Mouse (Mus musculus) limb, embryonic 13.5 days (tissue): ENCODE measurements around the gene Hmg20a. TPM values are rescaled to one million over a fixed set of nuclear protein-coding genes. Genes with fewer than 3 reads are reported as not detected.

Experiments
- ATAC-seq: fragments of 200-750 bp; cut with Nextera tagmentation; 2 replicates; pipeline ENCODE4 v1.8.0; 2017; ENCODE audit warnings: low read depth, moderate number of reproducible peaks, moderate TSS enrichment; ENCODE audit not compliant: low FRiP score
- H3K27ac ChIP-seq: fragments of 300-500 bp; sonication (generic); 2 replicates; pipeline ENCODE4 v1.5.1; 2015; ENCODE audit warnings: inconsistent platforms, mild to moderate bottlenecking, moderate library complexity
- H3K27me3 ChIP-seq: fragments of 300-500 bp; sonication (generic); 2 replicates; pipeline ENCODE4 v1.6.1; 2015; ENCODE audit warnings: mild to moderate bottlenecking, inconsistent platforms
- H3K36me3 ChIP-seq: fragments of 300-500 bp; sonication (generic); 2 replicates; pipeline ENCODE4 v1.6.1; 2015; ENCODE audit warnings: inconsistent platforms, mild to moderate bottlenecking, moderate library complexity
- H3K4me1 ChIP-seq: fragments of 300-500 bp; sonication (generic); 2 replicates; pipeline ENCODE4 v1.6.1; 2015; ENCODE audit warnings: inconsistent platforms
- H3K4me2 ChIP-seq: fragments of 300-500 bp; sonication (generic); replicated peaks from 2 replicates; pipeline ENCODE4 v1.6.1; 2015; ENCODE audit warnings: inconsistent platforms, mild to moderate bottlenecking, moderate library complexity
- H3K4me3 ChIP-seq: fragments of 300-500 bp; sonication (generic); 2 replicates; pipeline ENCODE4 v1.5.1; 2015; ENCODE audit warnings: moderate library complexity, mild to moderate bottlenecking, inconsistent platforms
- H3K9ac ChIP-seq: fragments of 300-500 bp; sonication (generic); 2 replicates; pipeline ENCODE4 v1.6.1; 2015; ENCODE audit warnings: mild to moderate bottlenecking, inconsistent platforms
- H3K9me3 ChIP-seq: fragments of 300-500 bp; sonication (generic); 2 replicates; pipeline ENCODE4 v1.6.1; 2016; ENCODE audit warnings: inconsistent platforms
- WGBS: fragments of 180-500 bp; shearing (Covaris S2); methylation state at CpG from one replicate; pipeline ENCODE4 v1.1.7; 2015; 5-methylcytosine and 5-hydroxymethylcytosine counted together
- polyA plus RNA-seq: library from polyadenylated mRNA; unstranded; fragments of >200 nt; fragmentation: Nextera tagmentation; extraction: Ambion mirVana; gene quantifications from 2 replicates; pipeline ENCODE4 v1.2.1, GENCODE M21; 2015

Gene Hmg20a
- polyA plus RNA-seq, 1 experiment from 2014 or later = 73.1 TPM

DNA sequence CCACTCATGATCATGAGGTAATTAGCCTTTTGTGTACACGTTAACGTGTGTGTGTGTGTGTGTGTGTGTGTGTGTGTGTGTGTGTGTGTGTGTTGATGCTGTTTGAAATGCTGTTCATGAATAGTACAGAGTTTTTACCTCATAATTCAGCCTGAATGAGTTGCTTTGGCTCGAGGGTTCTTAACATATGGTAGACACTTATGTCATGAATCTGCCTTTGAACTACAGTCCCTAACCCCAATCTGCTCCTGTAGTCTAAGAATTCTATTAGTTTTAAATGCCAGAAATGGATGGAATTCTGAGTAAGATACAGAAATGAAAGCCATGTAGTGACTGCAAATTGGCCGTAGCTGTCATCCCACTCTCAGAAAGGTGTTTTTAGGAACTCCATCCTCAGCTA, 64.2 kb downstream of the Hmg20a start:
- H3K4me2 ChIP-seq = no peak overlapping the region
- no peaks in the 10 kb centered on the region for H3K27me3 ChIP-seq
- no peak for ATAC-seq
- no peak overlapping the region for H3K4me3 ChIP-seq
- H3K4me1 ChIP-seq = peaks cover 9% of the 10 kb centered on the region; the same call in 1 of the 2 replicates
- H3K9me3 ChIP-seq = no peaks in the 10 kb centered on the region
- H3K9ac ChIP-seq = no peak overlapping the region
- 87% methylated on average over 4 of the region's 4 CpGs for WGBS
- H3K36me3 ChIP-seq = peaks cover 55% of the 10 kb centered on the region
- H3K27ac ChIP-seq = no peak overlapping the region

DNA sequence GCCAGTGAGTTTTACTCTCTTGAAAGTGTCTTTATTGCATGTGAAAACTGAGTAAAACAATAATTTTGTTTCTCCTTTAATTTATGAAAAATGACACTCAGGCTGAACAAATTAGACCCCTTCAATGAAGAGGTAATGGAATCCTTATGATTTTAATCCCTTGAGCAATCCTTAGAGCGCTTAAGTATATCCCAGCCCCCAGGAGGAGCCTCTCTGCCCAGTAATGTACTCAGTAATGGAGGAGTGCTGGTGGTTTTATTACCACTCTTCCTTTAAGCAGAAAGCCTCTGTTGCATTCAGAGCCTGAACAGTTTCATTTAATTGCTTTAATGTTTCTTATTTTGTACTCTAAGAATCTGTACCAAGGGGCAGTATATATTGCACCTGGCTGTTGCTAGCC, 67.0 kb downstream of the Hmg20a start:
- Histone ChIP-seq H3K9ac (no peak overlapping the region), H3K4me1 (peaks cover 9% of the 10 kb centered on the region; the same call in 1 of the 2 replicates), H3K4me2 (no peak overlapping the region), H3K9me3 (no peaks in the 10 kb centered on the region), H3K4me3 (no peak overlapping the region), H3K36me3 (peaks cover 77% of the 10 kb centered on the region), H3K27ac (no peak overlapping the region), H3K27me3 (no peaks in the 10 kb centered on the region)
- WGBS = 19% methylated on average over 1 of the region's 1 CpGs
- no peak for ATAC-seq

DNA sequence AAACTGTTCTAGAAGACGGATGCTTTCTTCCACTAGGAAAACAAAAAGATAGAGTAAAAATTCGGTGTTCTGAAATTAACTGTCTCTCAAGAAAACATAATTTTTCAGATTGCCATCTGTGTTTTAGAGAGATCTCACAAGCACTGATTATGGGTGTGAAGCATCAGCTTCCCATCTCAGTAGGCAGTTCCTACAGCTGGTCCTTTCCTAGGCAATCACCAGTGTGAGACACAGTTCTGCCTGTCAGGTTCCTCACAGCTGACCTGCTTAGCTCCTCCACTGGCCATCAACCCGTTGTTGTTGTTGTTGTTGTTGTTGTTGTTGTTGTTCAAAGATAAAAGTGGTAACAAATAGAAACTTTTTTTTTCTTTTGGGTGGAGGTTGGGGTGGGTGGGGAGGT, 67.7 kb downstream of the Hmg20a start:
- no peak for ATAC-seq
- no peaks in the 10 kb centered on the region for H3K27me3 ChIP-seq
- no peak overlapping the region for H3K4me2 ChIP-seq
- no peak overlapping the region for H3K9ac ChIP-seq
- 89% methylated on average over 3 of the region's 3 CpGs for WGBS
- peaks cover 78% of the 10 kb centered on the region for H3K36me3 ChIP-seq
- no peaks in the 10 kb centered on the region for H3K9me3 ChIP-seq
- peaks cover 9% of the 10 kb centered on the region; the same call in 1 of the 2 replicates for H3K4me1 ChIP-seq
- H3K27ac ChIP-seq = no peak overlapping the region
- no peak overlapping the region for H3K4me3 ChIP-seq

DNA sequence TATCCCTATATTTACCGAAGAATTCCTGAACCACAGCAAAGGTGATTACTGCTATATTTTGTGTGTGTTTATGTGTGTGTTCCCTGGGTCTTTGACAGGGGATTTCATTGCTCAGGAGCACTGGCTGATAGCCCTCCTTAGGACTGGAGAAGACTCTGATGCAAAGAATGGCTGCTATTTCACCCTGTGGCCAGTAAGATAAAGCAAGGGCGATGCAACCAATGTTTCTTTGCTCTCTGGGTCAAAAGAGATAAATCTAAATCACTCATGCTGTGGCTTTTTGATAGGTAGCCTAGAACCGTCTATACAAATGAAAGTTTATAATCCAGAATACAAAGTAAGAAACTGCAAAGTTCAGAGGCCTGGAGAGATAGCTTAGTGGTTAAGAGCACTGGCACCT, 69.2 kb downstream of the Hmg20a start:
- ATAC-seq = no peak
- H3K36me3 ChIP-seq = peaks cover 81% of the 10 kb centered on the region
- H3K27me3 ChIP-seq = no peaks in the 10 kb centered on the region
- H3K4me1 ChIP-seq = peaks cover 9% of the 10 kb centered on the region; the same call in 1 of the 2 replicates
- H3K4me2 ChIP-seq = no peak overlapping the region
- H3K9ac ChIP-seq = no peak overlapping the region
- no peaks in the 10 kb centered on the region for H3K9me3 ChIP-seq
- no peak overlapping the region for H3K27ac ChIP-seq
- no peak overlapping the region for H3K4me3 ChIP-seq
- WGBS = 93% methylated on average over 3 of the region's 3 CpGs

DNA sequence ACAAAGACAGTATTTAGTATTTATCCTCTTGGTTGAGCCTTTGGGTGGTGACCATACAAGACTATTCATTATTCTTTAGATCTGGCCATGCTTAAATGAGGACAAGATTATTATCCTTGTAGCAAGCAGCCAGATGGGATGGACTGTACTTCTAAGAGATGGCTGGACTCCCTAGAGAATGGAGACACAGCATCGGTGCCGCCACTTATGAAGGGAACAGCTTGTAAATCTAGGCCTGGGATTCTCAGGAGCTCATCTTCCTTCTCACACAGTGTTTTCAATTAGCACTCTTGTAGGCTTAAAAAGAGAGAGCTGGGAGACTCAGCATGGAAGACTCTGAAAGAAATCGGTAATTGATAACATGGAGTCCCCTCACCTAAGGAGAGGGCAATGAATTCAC, 74.0 kb downstream of the Hmg20a start:
- no peak overlapping the region for H3K9ac ChIP-seq
- 71% methylated on average over 3 of the region's 3 CpGs for WGBS
- H3K9me3 ChIP-seq = no peaks in the 10 kb centered on the region
- no peak overlapping the region for H3K4me2 ChIP-seq
- H3K4me1 ChIP-seq = peaks cover 14% of the 10 kb centered on the region; the same call in 1 of the 2 replicates
- no peak overlapping the region for H3K4me3 ChIP-seq
- no peaks in the 10 kb centered on the region for H3K27me3 ChIP-seq
- H3K27ac ChIP-seq = no peak overlapping the region
- ATAC-seq = no peak
- H3K36me3 ChIP-seq = peaks cover 91% of the 10 kb centered on the region

DNA sequence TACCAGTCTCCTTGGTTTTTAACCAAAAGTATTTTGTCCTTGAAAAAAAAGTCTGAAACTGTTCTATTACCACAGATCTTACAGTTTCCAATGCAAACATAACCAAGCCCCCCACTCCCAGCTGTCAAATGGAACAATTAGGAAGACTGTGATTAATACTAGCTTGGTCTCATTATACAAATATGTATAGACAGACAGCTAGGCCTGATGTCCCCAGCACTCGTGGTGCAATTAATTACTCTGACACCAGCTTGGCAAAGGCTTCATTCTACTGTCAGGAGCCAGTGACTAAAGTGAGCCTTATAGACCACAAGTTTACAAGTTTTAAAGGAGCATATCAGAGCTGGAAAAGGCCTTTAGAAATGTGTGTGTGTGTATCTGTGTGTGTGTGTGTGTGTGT, 74.5 kb downstream of the Hmg20a start:
- 58% methylated on average over 1 of the region's 1 CpGs for WGBS

DNA sequence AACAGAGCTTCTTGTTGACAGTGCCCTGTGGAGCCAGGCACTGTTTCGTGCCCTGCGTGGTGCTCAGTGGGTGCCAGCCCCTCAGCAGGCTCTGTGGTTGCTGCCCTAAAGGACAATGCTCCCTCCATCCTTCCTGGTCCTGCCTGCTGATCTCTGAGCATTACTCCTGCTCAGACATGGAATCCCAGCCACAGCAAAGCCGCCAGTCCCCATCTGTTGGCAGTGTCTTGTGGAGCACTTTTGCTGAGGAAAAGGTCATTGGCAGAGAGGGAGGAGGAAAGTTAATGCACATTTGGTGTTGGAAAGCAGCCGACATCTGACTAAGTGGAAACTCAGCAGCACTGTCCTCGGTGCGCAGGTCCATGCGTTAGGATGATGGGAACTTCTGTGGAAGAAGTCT, 76.7 kb downstream of the Hmg20a start:
- H3K4me3 ChIP-seq = no peak overlapping the region
- H3K9ac ChIP-seq = no peak overlapping the region
- H3K27me3 ChIP-seq = no peaks in the 10 kb centered on the region
- peaks cover 65% of the 10 kb centered on the region for H3K36me3 ChIP-seq
- no peak for ATAC-seq
- WGBS = 71% methylated on average over 7 of the region's 7 CpGs
- no peaks in the 10 kb centered on the region for H3K9me3 ChIP-seq
- no peak overlapping the region for H3K4me2 ChIP-seq
- H3K27ac ChIP-seq = no peak overlapping the region
- peaks cover 32% of the 10 kb centered on the region for H3K4me1 ChIP-seq

More for the DNA sequence above, 74.5 kb downstream of the Hmg20a start:
- H3K36me3 ChIP-seq = peaks cover 86% of the 10 kb centered on the region
- H3K27ac ChIP-seq = no peak overlapping the region
- H3K9ac ChIP-seq = no peak overlapping the region
- ATAC-seq = no peak
- H3K27me3 ChIP-seq = no peaks in the 10 kb centered on the region
- peaks cover 19% of the 10 kb centered on the region for H3K4me1 ChIP-seq
- H3K4me2 ChIP-seq = no peak overlapping the region
- H3K4me3 ChIP-seq = no peak overlapping the region
- H3K9me3 ChIP-seq = no peaks in the 10 kb centered on the region

DNA sequence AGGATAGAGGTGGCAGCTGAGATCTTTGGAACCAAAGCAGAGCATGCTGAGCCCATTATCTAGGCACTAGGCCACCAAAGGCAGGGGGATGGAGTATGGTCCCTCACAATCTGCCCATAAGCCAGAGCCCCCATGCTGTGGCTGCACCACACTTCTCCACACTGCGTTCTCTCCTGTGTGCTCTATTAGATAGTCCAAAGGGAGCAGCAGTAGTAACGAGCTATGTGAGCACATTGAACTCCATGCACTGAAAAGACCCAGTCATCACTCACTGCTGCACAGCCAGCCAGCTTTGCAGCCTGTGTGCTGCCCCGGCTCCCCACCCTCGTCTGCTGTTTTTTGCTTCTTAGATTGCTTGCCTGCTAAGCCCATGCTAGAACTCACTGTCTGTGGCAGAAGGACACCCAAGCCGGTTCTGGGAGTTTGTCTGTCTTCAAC, 77.4 kb downstream of the Hmg20a start:
- peaks cover 32% of the 10 kb centered on the region for H3K4me1 ChIP-seq
- H3K36me3 ChIP-seq = peaks cover 58% of the 10 kb centered on the region

DNA sequence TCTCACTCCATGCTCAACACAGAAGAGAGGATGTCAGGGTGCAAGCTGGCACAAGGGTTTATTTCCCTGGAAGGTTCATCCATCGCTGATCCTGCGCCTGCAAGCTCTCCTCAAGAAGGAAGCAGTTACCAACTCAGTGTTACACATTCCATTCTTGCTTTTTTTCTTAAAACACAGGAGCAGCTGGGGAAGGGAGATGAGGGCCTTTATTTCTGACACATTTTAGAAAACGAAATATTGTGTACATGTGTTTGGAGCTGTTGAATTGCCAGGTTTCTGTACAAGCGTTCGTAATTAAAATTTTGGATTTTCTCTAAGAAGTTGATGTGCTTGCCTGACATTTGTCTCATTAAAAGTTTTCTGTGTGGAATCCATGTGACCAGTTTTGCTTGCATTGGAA, 78.2 kb downstream of the Hmg20a start:
- 0 out of 2 replicates have a peak overlapping the region, but pooled peaks have one; percentile 6 for H3K27ac ChIP-seq
- 79% methylated on average over 5 of the region's 5 CpGs for WGBS
- peaks cover 50% of the 10 kb centered on the region for H3K36me3 ChIP-seq
- no peak overlapping the region for H3K9ac ChIP-seq
- no peaks in the 10 kb centered on the region for H3K27me3 ChIP-seq
- no peak overlapping the region for H3K4me2 ChIP-seq
- H3K9me3 ChIP-seq = no peaks in the 10 kb centered on the region
- ATAC-seq = no peak
- no peak overlapping the region for H3K4me3 ChIP-seq
- peaks cover 39% of the 10 kb centered on the region for H3K4me1 ChIP-seq

More for the DNA sequence above, 77.4 kb downstream of the Hmg20a start:
- H3K9me3 ChIP-seq = no peaks in the 10 kb centered on the region
- no peak overlapping the region for H3K9ac ChIP-seq
- no peaks in the 10 kb centered on the region for H3K27me3 ChIP-seq
- no peak for ATAC-seq
- H3K27ac ChIP-seq = no peak overlapping the region
- 72% methylated on average over 5 of the region's 5 CpGs for WGBS
- H3K4me3 ChIP-seq = no peak overlapping the region
- no peak overlapping the region for H3K4me2 ChIP-seq

DNA sequence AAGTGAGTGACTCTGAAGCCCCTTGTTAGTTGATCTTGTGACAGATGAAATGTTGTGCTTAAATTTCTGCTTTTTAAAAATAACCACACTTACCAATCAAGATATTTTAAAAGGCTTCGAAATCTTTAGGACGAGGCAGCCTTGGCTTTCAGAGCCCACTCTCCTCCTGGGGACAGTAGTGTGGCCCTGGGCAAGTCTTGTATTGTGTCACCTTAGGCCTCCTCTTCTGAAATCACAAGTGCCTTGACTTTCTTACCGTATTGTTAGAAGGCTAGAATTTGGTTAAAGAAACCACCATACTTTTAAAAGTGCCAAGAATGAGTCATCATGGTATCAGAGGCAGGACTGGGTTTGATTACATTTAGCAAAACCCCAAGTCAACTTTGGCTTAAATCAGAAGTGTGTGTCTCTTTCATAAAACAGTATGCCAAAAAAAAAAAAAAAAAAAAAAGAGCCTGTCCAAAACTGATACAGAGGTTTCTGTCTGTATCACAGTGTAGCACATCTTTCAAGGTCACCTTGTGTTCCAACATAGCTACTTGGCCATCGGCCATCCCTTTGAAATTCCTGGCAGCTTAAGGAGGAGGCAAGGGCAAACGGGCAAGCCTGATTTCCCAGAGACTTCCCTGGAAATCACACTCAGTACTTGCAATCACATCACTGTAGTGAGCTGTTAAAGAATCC, 78.9 kb downstream of the Hmg20a start:
- H3K27ac ChIP-seq = no peak overlapping the region
- H3K36me3 ChIP-seq = peaks cover 43% of the 10 kb centered on the region
- no peak overlapping the region for H3K9ac ChIP-seq
- H3K4me2 ChIP-seq = no peak overlapping the region
- H3K9me3 ChIP-seq = no peaks in the 10 kb centered on the region
- WGBS = 73% methylated on average over 5 of the region's 5 CpGs
- ATAC-seq = no peak
- peaks cover 47% of the 10 kb centered on the region for H3K4me1 ChIP-seq
- H3K27me3 ChIP-seq = no peaks in the 10 kb centered on the region
- no peak overlapping the region for H3K4me3 ChIP-seq

DNA sequence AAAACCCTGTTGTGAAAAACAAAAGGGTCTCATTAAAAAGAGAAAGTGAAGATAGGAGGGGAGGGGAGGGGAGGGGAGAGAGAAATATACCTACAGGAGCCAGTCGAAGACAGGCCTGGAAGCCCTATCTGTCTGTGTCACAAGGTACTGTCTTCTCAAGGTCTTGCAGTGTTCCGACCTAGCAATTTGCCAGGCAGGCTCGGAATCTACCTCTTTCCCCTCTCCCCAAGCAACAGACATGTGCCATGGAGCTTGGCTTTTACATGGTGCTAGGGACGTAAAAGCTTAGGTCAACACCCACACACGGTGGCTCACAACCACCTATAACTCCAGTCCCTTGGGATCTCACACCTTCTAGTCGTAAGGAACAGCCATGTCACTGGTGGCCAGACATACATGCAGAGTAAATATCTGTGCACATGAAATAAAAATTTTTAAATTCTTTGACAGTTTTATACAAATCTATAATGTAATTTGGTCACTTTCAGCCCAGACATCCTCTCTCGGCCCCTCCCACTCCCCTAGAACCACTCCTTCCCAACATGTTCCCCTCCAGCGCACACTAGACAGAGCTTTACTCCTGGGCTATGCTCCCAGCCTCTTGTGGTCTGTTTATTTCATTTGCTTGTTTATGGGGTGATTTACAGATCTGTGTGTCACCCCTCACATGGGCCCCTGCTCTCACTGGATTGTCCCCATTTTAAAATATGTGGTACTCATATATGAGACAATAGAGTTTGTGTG, 81.1 kb downstream of the Hmg20a start:
- Histone ChIP-seq H3K9me3 (no peaks in the 10 kb centered on the region), H3K9ac (no peak overlapping the region), H3K4me2 (no peak overlapping the region), H3K4me1 (peaks cover 68% of the 10 kb centered on the region), H3K27ac (no peak overlapping the region), H3K4me3 (no peak overlapping the region), H3K27me3 (no peaks in the 10 kb centered on the region), H3K36me3 (peaks cover 22% of the 10 kb centered on the region)
- WGBS = 69% methylated on average over 8 of the region's 8 CpGs
- no peak for ATAC-seq

DNA sequence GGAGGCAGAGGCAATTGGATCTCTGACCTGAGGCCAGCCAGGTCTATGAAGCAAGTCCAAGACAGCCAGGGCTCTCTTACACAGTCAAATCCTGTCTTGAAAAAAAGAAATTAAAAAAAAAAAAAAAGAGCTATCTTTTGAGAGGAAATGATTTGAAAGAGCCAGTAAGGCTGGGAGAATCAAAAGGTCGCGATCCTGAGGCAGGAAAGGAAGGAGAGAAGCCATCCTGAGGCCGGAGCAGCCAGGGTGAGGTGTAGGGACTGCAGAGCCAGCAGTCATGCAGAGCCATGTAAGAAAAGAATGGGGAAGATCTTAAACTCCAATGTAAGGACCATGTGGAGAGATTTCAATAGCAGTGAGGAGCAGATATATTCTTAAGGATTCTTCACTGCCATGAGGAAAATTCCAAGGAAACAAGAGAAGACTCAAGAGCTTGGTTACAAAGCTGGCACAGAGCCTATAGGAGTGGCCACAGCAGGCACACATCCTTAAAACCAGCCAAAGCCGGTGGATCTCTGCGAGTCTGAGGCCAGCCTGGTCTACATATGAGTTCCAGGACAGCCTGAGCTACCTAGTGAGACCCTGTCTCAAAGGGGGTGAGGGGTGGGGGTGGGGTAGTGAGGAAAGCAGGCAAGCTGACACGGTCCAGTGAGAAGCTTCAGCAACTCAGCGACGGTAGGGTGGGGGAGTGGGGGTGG, 82.6 kb downstream of the Hmg20a start:
- WGBS = 80% methylated on average over 8 of the region's 8 CpGs
- Histone ChIP-seq H3K27ac (no peak overlapping the region), H3K4me3 (no peak overlapping the region), H3K4me1 (peaks cover 79% of the 10 kb centered on the region), H3K9ac (no peak overlapping the region), H3K27me3 (no peaks in the 10 kb centered on the region), H3K4me2 (no peak overlapping the region), H3K9me3 (no peaks in the 10 kb centered on the region), H3K36me3 (peaks cover 6% of the 10 kb centered on the region)
- no peak for ATAC-seq
